Mouse (Mus musculus): Measurements from ENCODE around the gene Junb.

- TF ChIP-seq CTCF (IDR thresholded peaks at IDR 0.05; ENCODE audit: extremely low read depth, insufficient read depth, low read length), result no peak
- TF ChIP-seq POLR2A (IDR thresholded peaks at IDR 0.05; ENCODE audit: extremely low read depth, insufficient read depth, low read length), result no peak
These were observed 49.4 kb upstream of the Junb start for GRCm38 (mm10) chr8:85027922-85028321.

Measured in cortical plate, adult 2 months (tissue).